Mouse (Mus musculus) Patski (cell line): ENCODE results near the gene Acp4. TPM values are rescaled to one million over a fixed set of nuclear protein-coding genes. Genes with fewer than 3 reads are reported as not detected.
A peak's percentile ranks its signal among the peaks of the same experiment; 100 is the strongest.

Experiments used
- ATAC-seq: fragments of 100-300 bp; one replicate; pipeline ENCODE4 v1.8.0; 2021
- CTCF ChIA-PET: fragments of 350-600 bp; sonication (Branson Sonifier 250); formaldehyde crosslinking; loops from one replicate; lab custom pipeline; 2022; ENCODE audit warnings: inconsistent platforms; lab: Charles Lee
- POLR2A ChIA-PET: fragments of 350-600 bp; sonication (Branson Sonifier 250); formaldehyde crosslinking; loops from one replicate; lab custom pipeline; 2022; ENCODE audit warnings: antibody characterized with exemption, inconsistent platforms; lab: Charles Lee
- DNase-seq: peaks from one replicate; pipeline ENCODE4 v3.0.0-alpha.2; 2011; ENCODE audit warnings: low read depth, low spot score
- H3K27me3 ChIP-seq: fragments of 371-371 bp; one replicate; pipeline ENCODE4 v1.5.1; 2021
- CTCF ChIP-seq: fragments of 100-300 bp; IDR thresholded peaks from one replicate; pipeline ENCODE4 v1.5.1; 2021
- in situ Hi-C: fragments of 300-500 bp; cut with MboI; formaldehyde crosslinking; loops from 3 replicates; pipeline ENCODE4 v1.11.1; 2018; ENCODE audit warnings: low pct_unique_long_range_greater_than_20kb, mixed read lengths
- polyA plus RNA-seq: library from polyadenylated mRNA; unstranded; gene quantifications from one replicate; pipeline ENCODE4 v1.2.3, GENCODE M21; 2021

The Acp4 gene
- polyA plus RNA-seq, 1 experiment from 2014 or later, result not detected

DNA sequence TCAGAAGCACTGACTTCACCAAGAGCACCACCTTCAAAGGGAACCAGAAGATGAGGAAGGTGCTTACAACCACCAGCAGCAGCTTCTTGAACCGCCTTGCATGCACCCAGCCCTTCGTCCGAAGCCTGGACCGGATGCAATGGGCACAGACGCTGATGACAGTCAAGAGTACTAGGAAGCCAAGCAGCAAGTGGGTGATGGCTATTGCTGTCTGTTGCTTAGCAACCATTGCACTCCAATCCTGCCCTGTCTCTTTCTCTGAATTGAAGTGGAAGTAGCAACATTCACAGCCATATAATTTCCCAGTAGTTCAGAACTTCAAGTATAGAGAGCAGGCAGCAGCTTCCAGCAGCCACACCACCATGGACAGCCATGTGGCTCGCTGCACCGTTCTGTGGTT lies 24.4 kb upstream of the Acp4 start:
- TF ChIP-seq CTCF, result no peak
- POLR2A ChIA-PET, result no interaction called here
- CTCF ChIA-PET, result interaction anchor here (1.2 kb wide), 1 partner anchor 19 kb away, joined by 3 read pairs; no protein-coding TSS in a partner anchor
- no peak for DNase-seq
- no peak for ATAC-seq
- in situ Hi-C loops, result no loop called here
- H3K27me3 ChIP-seq, result peaks cover 26% of the 10 kb centered on the region

DNA sequence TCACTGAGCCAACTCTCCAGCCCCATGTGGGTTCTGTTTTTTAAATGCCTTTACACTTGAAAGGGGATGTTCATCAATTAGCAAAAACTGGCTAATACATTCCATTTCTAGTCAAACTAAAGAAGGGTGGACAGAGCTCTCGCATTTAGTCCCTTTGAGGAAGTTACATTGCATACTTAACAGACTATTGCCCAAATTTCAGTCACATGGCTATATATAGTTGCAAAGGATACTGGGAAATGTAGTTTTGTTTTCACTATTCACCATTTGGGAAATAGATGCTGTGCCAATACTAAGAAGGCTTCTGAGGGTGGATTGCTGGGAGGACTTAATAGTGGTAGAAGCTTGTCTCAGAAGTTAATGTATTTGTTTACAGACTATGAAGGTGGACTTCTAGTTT lies 23.8 kb upstream of the Acp4 start:
- POLR2A ChIA-PET, result no interaction called here
- in situ Hi-C loops, result no loop called here

DNA sequence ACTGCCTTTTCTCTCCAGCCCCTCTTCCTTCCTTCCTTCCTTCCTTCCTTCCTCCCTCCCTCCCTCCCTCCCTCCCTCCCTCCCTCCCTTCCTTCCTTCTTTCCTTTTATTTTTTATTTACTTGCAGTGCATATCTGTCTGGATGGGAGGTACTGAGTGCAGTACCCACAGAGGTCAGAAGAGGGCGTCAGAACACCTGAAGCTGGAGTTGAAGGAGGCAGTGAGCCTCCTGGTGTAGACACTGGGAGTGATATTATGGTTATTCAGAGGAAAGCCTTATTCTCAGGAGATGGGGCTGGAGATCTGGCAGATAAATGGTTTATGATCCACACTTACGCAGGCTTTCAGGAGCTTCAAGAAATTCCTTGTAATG lies 20.1 kb upstream of the Acp4 start:
- CTCF ChIA-PET, result interaction anchor here (1.4 kb wide), 2 partner anchors 14 to 70 kb away, joined by 3 read pairs; no protein-coding TSS in a partner anchor
- POLR2A ChIA-PET, result no interaction called here
- in situ Hi-C loops, result no loop called here
- TF ChIP-seq CTCF, result no peak
- peaks cover 17% of the 10 kb centered on the region for H3K27me3 ChIP-seq
- ATAC-seq, result no peak
- DNase-seq, result no peak

More for the DNA sequence above, 23.8 kb upstream of the Acp4 start:
- ATAC-seq (no peak), DNase-seq (no peak)
- peaks cover 25% of the 10 kb centered on the region for H3K27me3 ChIP-seq
- no peak for TF ChIP-seq CTCF
- CTCF ChIA-PET, result interaction anchor here (1.2 kb wide), 1 partner anchor 18 kb away, joined by 3 read pairs; no protein-coding TSS in a partner anchor

GRCm38 (mm10) chr7:44276461-44277249 lies 19.5 kb upstream of the Acp4 start:
- POLR2A ChIA-PET, result no interaction called here
- in situ Hi-C loops, result no loop called here
- no peak for TF ChIP-seq CTCF
- DNase-seq (no peak), ATAC-seq (no peak)
- peaks cover 17% of the 10 kb centered on the region for H3K27me3 ChIP-seq
- CTCF ChIA-PET, result interaction anchor here (1.4 kb wide), 1 partner anchor 13 kb away, joined by 3 read pairs; no protein-coding TSS in a partner anchor

DNA sequence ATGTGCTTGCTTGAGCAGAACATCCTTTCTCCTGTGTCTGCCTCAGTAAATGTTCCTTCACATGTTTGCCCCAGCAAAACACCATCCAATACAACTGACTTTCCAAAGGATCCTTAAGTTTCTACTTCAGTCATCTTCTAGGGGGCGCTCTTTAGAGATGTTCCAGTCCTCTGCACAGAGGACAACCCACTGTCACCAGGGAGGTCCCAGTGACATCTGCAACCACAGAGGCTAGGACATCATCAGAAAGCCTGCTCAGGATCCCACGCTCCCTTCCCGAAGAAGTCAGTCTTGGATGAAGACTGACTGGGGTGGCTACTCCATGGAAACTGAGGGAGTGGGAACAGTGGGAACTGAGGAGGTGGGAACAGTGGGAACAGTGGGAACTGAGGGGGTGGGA lies 18.4 kb upstream of the Acp4 start:
- POLR2A ChIA-PET, result no interaction called here
- CTCF ChIA-PET, result no interaction called here
- H3K27me3 ChIP-seq, result peaks cover 14% of the 10 kb centered on the region
- ATAC-seq, result no peak
- no peak for TF ChIP-seq CTCF
- in situ Hi-C loops, result no loop called here
- DNase-seq, result no peak

- ATAC-seq, result no peak
- POLR2A ChIA-PET, result interaction anchor here (0.6 kb wide), 1 partner anchor 25 kb away, joined by 3 read pairs; no protein-coding TSS in a partner anchor
- H3K27me3 ChIP-seq, result peaks cover 11% of the 10 kb centered on the region
- TF ChIP-seq CTCF, result no peak
- no peak for DNase-seq
- in situ Hi-C loops, result no loop called here
- CTCF ChIA-PET, result interaction anchor here (1.3 kb wide), 1 partner anchor 8 kb away, joined by 3 read pairs; no protein-coding TSS in a partner anchor
Measured at GRCm38 (mm10) chr7:44274096-44274495, 16.9 kb upstream of the Acp4 start.

DNA sequence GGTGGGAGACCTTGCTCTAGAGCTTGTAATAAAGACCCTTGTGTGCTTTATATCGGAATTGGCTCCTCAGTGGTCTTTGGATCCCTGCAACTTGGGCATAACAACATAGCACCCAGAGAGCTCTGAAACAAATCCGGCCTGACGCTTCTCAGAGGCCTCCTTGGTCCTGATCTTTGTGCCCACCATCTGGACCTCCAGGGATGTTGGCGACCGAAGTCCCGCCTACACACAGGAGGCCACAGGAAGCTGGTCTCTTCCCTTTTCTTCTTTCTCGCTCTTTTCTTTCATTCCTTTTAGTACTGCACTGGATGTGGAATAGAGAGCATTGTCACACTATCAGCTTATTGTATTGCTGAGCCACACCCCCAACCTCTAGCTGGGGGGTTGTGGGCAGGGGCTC lies 16.3 kb upstream of the Acp4 start:
- DNase-seq (no peak), ATAC-seq (no peak)
- peaks cover 12% of the 10 kb centered on the region for H3K27me3 ChIP-seq
- no peak for TF ChIP-seq CTCF
- ChIA-PET POLR2A (interaction anchor here (0.6 kb wide), 1 partner anchor 25 kb away, joined by 3 read pairs; no protein-coding TSS in a partner anchor), CTCF (interaction anchor here (1.3 kb wide), 1 partner anchor 7 kb away, joined by 3 read pairs; no protein-coding TSS in a partner anchor)
- in situ Hi-C loops, result no loop called here

DNA sequence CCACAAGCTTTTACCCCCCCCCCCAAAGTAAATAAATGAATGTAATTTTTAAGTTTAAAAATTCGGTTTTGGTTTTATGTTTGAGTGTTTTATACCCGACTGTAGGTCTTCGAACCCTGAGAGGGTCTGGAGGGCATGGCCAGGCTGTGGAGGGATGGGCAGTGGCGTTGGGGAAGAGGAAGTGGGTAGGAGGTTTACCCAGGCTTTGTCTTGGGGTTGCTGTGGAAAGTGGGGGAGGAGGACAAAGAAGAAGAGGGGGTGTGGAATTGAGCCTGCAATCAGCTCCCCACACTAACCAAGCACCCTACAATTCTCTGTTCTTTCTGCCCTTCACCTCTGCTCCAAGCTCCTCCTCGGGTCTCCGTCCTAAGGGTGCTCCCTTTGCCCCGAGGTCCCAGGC lies 15.4 kb upstream of the Acp4 start:
- DNase-seq (no peak), ATAC-seq (no peak)
- POLR2A ChIA-PET, result no interaction called here
- peaks cover 18% of the 10 kb centered on the region for H3K27me3 ChIP-seq
- no peak for TF ChIP-seq CTCF
- CTCF ChIA-PET, result no interaction called here
- in situ Hi-C loops, result no loop called here

GRCm38 (mm10) chr7:44271309-44271708 lies 14.1 kb upstream of the Acp4 start:
- no peak for TF ChIP-seq CTCF
- in situ Hi-C loops, result no loop called here
- POLR2A ChIA-PET, result no interaction called here
- peaks cover 18% of the 10 kb centered on the region for H3K27me3 ChIP-seq
- DNase-seq (no peak), ATAC-seq (no peak)
- CTCF ChIA-PET, result no interaction called here

DNA sequence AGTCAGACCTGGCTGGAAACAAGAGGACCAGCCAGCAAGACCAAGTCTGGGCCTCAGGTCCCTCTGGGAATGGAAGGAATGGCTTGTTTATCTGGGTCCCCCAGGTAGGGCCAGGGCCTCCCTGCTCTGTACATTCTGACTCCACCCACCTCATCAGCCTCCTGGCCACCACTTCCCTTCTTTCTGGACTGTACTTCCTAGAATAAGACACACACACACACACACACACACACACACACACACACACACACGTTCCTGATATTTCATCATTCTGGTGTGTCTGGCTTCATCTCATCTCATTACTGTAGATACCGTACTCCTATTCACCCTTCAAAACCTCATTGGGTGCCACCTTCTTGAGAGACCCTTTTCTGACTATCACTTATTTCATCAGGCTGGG lies 12.2 kb upstream of the Acp4 start:
- CTCF ChIA-PET, result no interaction called here
- DNase-seq (no peak), ATAC-seq (no peak)
- TF ChIP-seq CTCF, result no peak
- H3K27me3 ChIP-seq, result peaks cover 16% of the 10 kb centered on the region
- POLR2A ChIA-PET, result interaction anchor here (0.6 kb wide), 1 partner anchor 41 kb away, joined by 4 read pairs; the partner anchor contains the start of gene Shank1
- in situ Hi-C loops, result no loop called here

DNA sequence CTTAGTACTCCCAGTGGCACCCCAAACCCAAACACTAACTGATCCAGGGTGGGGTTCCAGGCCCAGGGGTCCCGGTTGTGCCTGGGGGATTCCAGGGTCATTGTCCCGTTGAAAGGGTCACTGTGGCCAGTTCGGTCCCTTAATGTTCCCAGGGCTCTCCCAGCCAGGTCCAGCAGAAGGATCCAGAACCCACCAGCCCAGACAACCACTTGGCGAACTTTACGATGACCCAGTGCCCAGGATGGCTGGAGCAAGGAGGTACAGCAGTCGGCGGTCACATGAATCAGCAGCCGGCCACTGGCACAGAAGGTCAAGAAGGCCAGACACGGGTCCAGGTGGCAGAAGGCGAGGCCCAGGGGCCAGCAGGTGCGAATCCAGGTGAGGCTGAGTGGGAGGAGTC lies 10.9 kb upstream of the Acp4 start:
- ChIA-PET POLR2A (interaction anchor here (0.6 kb wide), 1 partner anchor 31 kb away, joined by 3 read pairs; no protein-coding TSS in a partner anchor), CTCF (no interaction called here)
- TF ChIP-seq CTCF, result no peak
- DNase-seq (no peak), ATAC-seq (peak; percentile 22)
- H3K27me3 ChIP-seq, result peaks cover 16% of the 10 kb centered on the region
- in situ Hi-C loops, result no loop called here
